12 mouse cellular contexts compared by ENCODE assay signal in genomic region chr7:79534381-79534780, GRCm38 (mm10).
A peak's percentile ranks its signal among the peaks of the same experiment; 100 is the strongest.
DNase-seq lines count a peak whose midpoint lies in the region; ATAC-seq lines count a peak whose summit lies in the region.
"Had no signal": no experiment of that assay in that cellular context is flagged by ENCODE, and none has a peak within 500 bp of the region (broad histone marks: within the 10 kb centered on the region; RNA-seq: fewer than 3 reads in every experiment).

No protein-coding gene starts in this region.

- 10% methylated on average over 5 of the region's 5 CpGs for WGBS in embryonic facial prominence, embryonic 10.5 days
- 6% methylated on average over 5 of the region's 5 CpGs for WGBS in hindbrain, embryonic 12.5 days
- 24% methylated on average over 5 of the region's 5 CpGs for WGBS in midbrain, embryonic 15.5 days
- 9% methylated on average over 5 of the region's 5 CpGs for WGBS in limb, embryonic 10.5 days

- peak overlapping the region; percentile 55; the same call in 1 of the 2 replicates for H3K27ac ChIP-seq in embryonic facial prominence, embryonic 10.5 days (replicated peaks)
- peak overlapping the region; percentile 98 for H3K27ac ChIP-seq in hindbrain, embryonic 12.5 days
- peak overlapping the region; percentile 84 for H3K27ac ChIP-seq in midbrain, embryonic 15.5 days
- no peak overlapping the region for H3K27ac ChIP-seq in limb, embryonic 10.5 days
- H3K27ac ChIP-seq: heart, embryonic 13.5 days; limb, embryonic 13.5 days had no signal

- H3K36me3 ChIP-seq in embryonic facial prominence, embryonic 10.5 days (replicated peaks) = no peaks in the 10 kb centered on the region
- H3K36me3 ChIP-seq in hindbrain, embryonic 12.5 days = peaks cover 13% of the 10 kb centered on the region; the same call in 1 of the 2 replicates
- no peaks in the 10 kb centered on the region for H3K36me3 ChIP-seq in midbrain, embryonic 15.5 days (replicated peaks)
- no peaks in the 10 kb centered on the region for H3K36me3 ChIP-seq in limb, embryonic 10.5 days
- H3K36me3 ChIP-seq: heart, embryonic 13.5 days; limb, embryonic 13.5 days had no signal

- peak overlapping the region; percentile 73; the same call in 1 of the 2 replicates for H3K9ac ChIP-seq in hindbrain, embryonic 12.5 days
- H3K9ac ChIP-seq in midbrain, embryonic 15.5 days = no peak overlapping the region
- H3K9ac ChIP-seq: heart, embryonic 13.5 days; limb, embryonic 13.5 days had no signal

- peaks cover 100% of the 10 kb centered on the region for H3K27me3 ChIP-seq in embryonic facial prominence, embryonic 10.5 days (replicated peaks; ENCODE audit: low read depth, poor library complexity, severe bottlenecking)
- peaks cover 68% of the 10 kb centered on the region for H3K27me3 ChIP-seq in hindbrain, embryonic 12.5 days
- peaks cover 26% of the 10 kb centered on the region for H3K27me3 ChIP-seq in midbrain, embryonic 15.5 days (replicated peaks)
- H3K27me3 ChIP-seq in limb, embryonic 10.5 days (ENCODE audit: low read depth, poor library complexity, severe bottlenecking) = peaks cover 100% of the 10 kb centered on the region

- peak; percentile 52 for DNase-seq in ES-CJ7 (ENCODE audit: low read depth, low spot score)
- DNase-seq in embryonic facial prominence, embryonic 10.5 days (ENCODE audit: low spot score) = no peak
- DNase-seq in gastrocnemius, adult 18-20 months (ENCODE audit: low spot score) = no peak
- DNase-seq in right cerebral cortex, adult 2 months (ENCODE audit: low spot score in 2 of 2) = no peak
- DNase-seq in liver = no peak
- no peak for DNase-seq in limb, embryonic 10.5 days (ENCODE audit: low spot score)
- DNase-seq: gastrocnemius, postnatal 10 days; lung, adult 2 months had no signal

- no peaks in the 10 kb centered on the region for H3K9me3 ChIP-seq in embryonic facial prominence, embryonic 10.5 days
- H3K9me3 ChIP-seq in hindbrain, embryonic 12.5 days (replicated peaks) = no peaks in the 10 kb centered on the region
- no peaks in the 10 kb centered on the region for H3K9me3 ChIP-seq in midbrain, embryonic 15.5 days
- no peaks in the 10 kb centered on the region for H3K9me3 ChIP-seq in limb, embryonic 10.5 days (replicated peaks)
- H3K9me3 ChIP-seq: heart, embryonic 13.5 days; limb, embryonic 13.5 days had no signal

- ATAC-seq in hindbrain, embryonic 12.5 days (ENCODE audit: low FRiP score) = no peak
- no peak for ATAC-seq in midbrain, embryonic 15.5 days (replicated peaks)

- 0 out of 2 replicates have a peak overlapping the region, but pooled peaks have one; percentile 71 for H3K4me2 ChIP-seq in hindbrain, embryonic 12.5 days (replicated peaks)
- H3K4me2 ChIP-seq in midbrain, embryonic 15.5 days = no peak overlapping the region; the same call in 1 of the 2 replicates

- H3K4me3 ChIP-seq in embryonic facial prominence, embryonic 10.5 days = no peak overlapping the region
- no peak overlapping the region for H3K4me3 ChIP-seq in hindbrain, embryonic 12.5 days
- no peak overlapping the region for H3K4me3 ChIP-seq in midbrain, embryonic 15.5 days
- H3K4me3 ChIP-seq in limb, embryonic 10.5 days = no peak overlapping the region

- peaks cover 30% of the 10 kb centered on the region for H3K4me1 ChIP-seq in embryonic facial prominence, embryonic 10.5 days
- H3K4me1 ChIP-seq in hindbrain, embryonic 12.5 days = peaks cover 72% of the 10 kb centered on the region
- H3K4me1 ChIP-seq in midbrain, embryonic 15.5 days = peaks cover 44% of the 10 kb centered on the region
- H3K4me1 ChIP-seq in limb, embryonic 10.5 days = peaks cover 16% of the 10 kb centered on the region
